Mouse (Mus musculus) CH12.LX (cell line): ENCODE results near the gene Cacna1b. TPM values are rescaled to one million over a fixed set of nuclear protein-coding genes. Genes with fewer than 3 reads are reported as not detected.

Experiments used
- DNase-seq: peaks from one replicate; pipeline ENCODE4 v3.0.0-alpha.2; 2013; ENCODE audit errors: extremely low read depth
- H3K27ac ChIP-seq: 2 replicates; pipeline ENCODE4 v1.5.1; 2012; ENCODE audit warnings: low read depth, mild to moderate bottlenecking, control low read depth, moderate library complexity; ENCODE audit not compliant: insufficient read depth
- H3K27me3 ChIP-seq: replicated peaks from 2 replicates; pipeline ENCODE3; 2012; ENCODE audit warnings: inconsistent platforms
- H3K36me3 ChIP-seq, 2 experiments: replicated peaks in 1 of 2; 2 replicates each; pipeline versions ENCODE3 to v1.6.1; 2012; ENCODE audit warnings: inconsistent platforms in 1 of 2, low read length in 1 of 2, mild to moderate bottlenecking in 1 of 2, mixed read lengths in 1 of 2, moderate library complexity in 1 of 2; ENCODE audit not compliant: control insufficient read depth in 1 of 2, insufficient read depth in 1 of 2
- H3K4me1 ChIP-seq, 2 experiments: 2 replicates each; pipeline ENCODE4 v1.6.1; 2012; ENCODE audit warnings: inconsistent platforms in 1 of 2, moderate library complexity in 1 of 2; ENCODE audit not compliant: insufficient read depth in 2 of 2, control insufficient read depth in 1 of 2
- H3K4me2 ChIP-seq: 2 replicates; pipeline ENCODE4 v1.6.1; 2012; ENCODE audit warnings: low read depth, mild to moderate bottlenecking, control low read depth; ENCODE audit not compliant: poor library complexity, insufficient read depth, severe bottlenecking
- H3K4me3 ChIP-seq, 3 experiments: fragments of 150-350 bp in 1 of 3; sonication (generic) in 1 of 3; replicated peaks in 1 of 3; 2 replicates each; pipeline versions ENCODE3 to v1.5.1; 2011 to 2012; ENCODE audit warnings: low read depth in 2 of 3, low read length in 2 of 3, mild to moderate bottlenecking in 2 of 3, moderate library complexity in 2 of 3, control low read depth in 1 of 3, improper control_type of control experiment in 1 of 3, inconsistent platforms in 1 of 3, mixed read lengths in 1 of 3; ENCODE audit not compliant: poor library complexity in 1 of 3
- H3K79me2 ChIP-seq: replicated peaks from 2 replicates; pipeline ENCODE4 v1.6.1; 2012; ENCODE audit warnings: mild to moderate bottlenecking, moderate library complexity; ENCODE audit not compliant: control insufficient read depth, poor library complexity, insufficient read depth, severe bottlenecking; ENCODE audit errors: extremely low read depth
- H3K9ac ChIP-seq: 2 replicates; pipeline ENCODE4 v1.6.1; 2012; ENCODE audit warnings: low read depth, mild to moderate bottlenecking, control low read depth, moderate library complexity; ENCODE audit not compliant: insufficient read depth
- H3K9me3 ChIP-seq: replicated peaks from 2 replicates; pipeline ENCODE3; 2012; ENCODE audit warnings: low read length, inconsistent platforms, mixed read lengths
- BHLHE40 ChIP-seq: IDR thresholded peaks from 2 replicates; pipeline ENCODE4 v1.6.1; 2011; ENCODE audit warnings: mild to moderate bottlenecking, low read depth, low read length, improper control_type of control experiment
- CHD1 ChIP-seq: IDR thresholded peaks from 2 replicates; pipeline ENCODE4 v1.6.1; 2012; ENCODE audit warnings: low read depth, low read length, improper control_type of control experiment, inconsistent platforms
- CHD2 ChIP-seq: IDR thresholded peaks from 2 replicates; pipeline ENCODE4 v1.6.1; 2011; ENCODE audit warnings: low read length, improper control_type of control experiment
- ELF1 ChIP-seq: IDR thresholded peaks from 2 replicates; pipeline ENCODE4 v1.6.1; 2014; ENCODE audit warnings: low read depth, mild to moderate bottlenecking, inconsistent platforms, low read length, improper control_type of control experiment
- GABPA ChIP-seq: IDR thresholded peaks from 2 replicates; pipeline ENCODE4 v1.6.1; 2012; ENCODE audit warnings: low read depth, low read length, improper control_type of control experiment, inconsistent platforms; ENCODE audit not compliant: insufficient replicate concordance
- MXI1 ChIP-seq: IDR thresholded peaks from 2 replicates; pipeline ENCODE4 v1.6.1; 2011; ENCODE audit warnings: mild to moderate bottlenecking, low read depth, low read length, improper control_type of control experiment
- PAX5 ChIP-seq: IDR thresholded peaks from 2 replicates; pipeline ENCODE4 v1.6.1; 2012; ENCODE audit warnings: low read length, inconsistent platforms, mixed read lengths
- POLR2A ChIP-seq: IDR thresholded peaks from 2 replicates; pipeline ENCODE4 v1.6.1; 2011; ENCODE audit warnings: low read depth, mild to moderate bottlenecking, improper control_type of control experiment, low read length
- RAD21 ChIP-seq: IDR thresholded peaks from 2 replicates; pipeline ENCODE4 v1.6.1; 2011; ENCODE audit warnings: low read depth, mild to moderate bottlenecking, low read length, improper control_type of control experiment, moderate library complexity
- RCOR1 ChIP-seq: conservative IDR thresholded peaks from 2 replicates; pipeline ENCODE4 v1.6.1; 2012; ENCODE audit warnings: low read depth, mild to moderate bottlenecking, inconsistent platforms, low read length, improper control_type of control experiment
- SIN3A ChIP-seq: IDR thresholded peaks from 2 replicates; pipeline ENCODE4 v1.6.1; 2012; ENCODE audit warnings: low read length, improper control_type of control experiment, inconsistent platforms
- SMC3 ChIP-seq: IDR thresholded peaks from 2 replicates; pipeline ENCODE4 v1.6.1; 2011; ENCODE audit warnings: low read depth, low read length, improper control_type of control experiment
- UBTF ChIP-seq: IDR thresholded peaks from 2 replicates; pipeline ENCODE4 v1.6.1; 2012; ENCODE audit warnings: low read depth, mild to moderate bottlenecking, inconsistent platforms, low read length, improper control_type of control experiment, moderate library complexity
- USF2 ChIP-seq: conservative IDR thresholded peaks from 2 replicates; pipeline ENCODE4 v1.6.1; 2011; ENCODE audit warnings: low read depth, low read length, improper control_type of control experiment
- ZKSCAN1 ChIP-seq: IDR thresholded peaks from 2 replicates; pipeline ENCODE4 v1.6.1; 2012; ENCODE audit warnings: low read depth, inconsistent platforms, low read length, improper control_type of control experiment, borderline replicate concordance
- dilution Hi-C: fragments of 300-500 bp; cut with MboI; formaldehyde crosslinking; loops from 2 replicates; pipeline ENCODE4 v1.14.3; 2020; ENCODE audit warnings: low sequenced_read_pairs; ENCODE audit not compliant: extremely low pct_unique_long_range_greater_than_20kb, extremely low pct_ligation_motif_present
- in situ Hi-C: fragments of 300-500 bp; cut with MboI; formaldehyde crosslinking; loops from 3 replicates; pipeline ENCODE4 v1.14.3; 2019; ENCODE audit warnings: low sequenced_read_pairs, low pct_ligation_motif_present, low pct_unique_long_range_greater_than_20kb, mixed read lengths
- polyA plus RNA-seq: library from polyadenylated mRNA; unstranded; fragments of >175 nt; gene quantifications from 2 replicates; pipeline ENCODE4 v1.2.1, GENCODE M21; 2012; ENCODE audit warnings: low read depth; ENCODE audit not compliant: insufficient read length
- total RNA-seq, 2 experiments: library from RNA; depleted of rRNA; stranded (reverse); fragments of 300-350 nt in 1 of 2; fragments of >200 nt in 1 of 2; gene quantifications; 2 replicates each; pipeline ENCODE4 v1.2.3; 2012 to 2014

Cacna1b gene
- total and polyA plus RNA-seq, 3 experiments = 0.16 to 0.72 TPM; not detected in 1

- DNase-seq = peak; percentile 22
- Histone ChIP-seq H3K27me3 (no peaks in the 10 kb centered on the region), H3K27ac (no peak overlapping the region), H3K4me2 (0 out of 2 replicates have a peak overlapping the region, but pooled peaks have one; percentile 7), H3K4me1 (peaks cover 7 to 36% of the 10 kb centered on the region in 2 experiments), H3K9ac (no peak overlapping the region), H3K4me3 (no peak overlapping the region), H3K79me2 (no peaks in the 10 kb centered on the region), H3K36me3 (no peaks in the 10 kb centered on the region), H3K9me3 (no peaks in the 10 kb centered on the region)
- in situ Hi-C loops = no loop called here
- dilution Hi-C loops = no loop called here
- TF ChIP-seq CHD2 = no peak
- peak; percentile 68 for TF ChIP-seq BHLHE40
- peak; percentile 37; the same call in 1 of the 2 replicates for TF ChIP-seq USF2
Observed at GRCm38 (mm10) chr2:24608765-24609138, 154.2 kb downstream of the Cacna1b start.

DNA sequence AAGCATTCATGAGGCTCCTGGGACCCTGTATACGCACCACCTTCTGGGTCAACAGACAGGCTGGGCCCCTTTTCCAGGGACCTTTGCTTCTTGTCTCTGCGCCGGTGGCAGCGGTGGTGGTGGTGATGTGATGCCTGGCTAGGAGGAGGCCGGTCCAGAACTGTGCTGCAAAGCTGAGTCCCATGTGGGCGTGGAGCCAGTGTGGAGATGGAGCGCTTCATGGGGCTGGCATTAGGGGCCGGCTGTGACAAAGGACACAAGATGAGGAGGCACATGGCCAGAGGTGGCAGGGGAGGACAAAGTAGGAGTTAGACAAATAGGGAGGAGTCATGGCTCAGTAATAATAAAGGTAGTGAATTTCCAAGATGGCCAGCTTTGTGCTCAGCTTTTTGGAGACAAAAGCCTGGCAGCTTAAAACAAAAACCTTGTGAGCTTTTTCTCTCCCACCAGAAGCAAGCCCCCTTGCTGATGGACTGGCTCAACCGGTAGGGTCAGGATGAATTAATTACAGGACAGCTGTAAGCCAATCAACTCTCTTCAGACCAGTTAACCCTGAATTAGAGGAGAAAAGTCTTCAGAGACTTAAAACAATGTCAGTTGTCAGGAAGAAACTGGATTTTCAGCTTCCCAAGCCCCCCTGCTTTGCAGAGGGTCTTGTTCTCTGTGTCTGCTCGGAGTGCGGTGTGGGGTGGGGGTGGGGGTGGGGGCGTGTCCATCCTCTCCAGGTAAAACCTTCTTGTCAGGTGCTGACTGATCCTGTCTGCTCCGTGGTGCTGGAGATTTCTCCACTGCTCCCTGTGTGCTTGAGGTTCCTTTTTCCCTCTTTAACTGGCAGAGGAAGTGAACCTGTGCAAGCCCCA lies 154.8 kb downstream of the Cacna1b start:
- in situ Hi-C loops = no loop called here
- no peaks in the 10 kb centered on the region for H3K79me2 ChIP-seq
- TF ChIP-seq POLR2A (no peak), ELF1 (no peak), RCOR1 (no peak), ZKSCAN1 (no peak), PAX5 (no peak), USF2 (no peak), MXI1 (no peak)
- TF ChIP-seq, all 38 proteins: peak for 0
- Histone ChIP-seq H3K4me1 (peaks cover 7 to 38% of the 10 kb centered on the region in 2 experiments), H3K9me3 (no peaks in the 10 kb centered on the region), H3K4me2 (0 out of 2 replicates have a peak overlapping the region, but pooled peaks have one; percentile 7), H3K27me3 (no peaks in the 10 kb centered on the region), H3K36me3 (no peaks in the 10 kb centered on the region), H3K9ac (no peak overlapping the region), H3K4me3 (no peak overlapping the region), H3K27ac (no peak overlapping the region)
- no peak for DNase-seq
- dilution Hi-C loops = no loop called here

DNA sequence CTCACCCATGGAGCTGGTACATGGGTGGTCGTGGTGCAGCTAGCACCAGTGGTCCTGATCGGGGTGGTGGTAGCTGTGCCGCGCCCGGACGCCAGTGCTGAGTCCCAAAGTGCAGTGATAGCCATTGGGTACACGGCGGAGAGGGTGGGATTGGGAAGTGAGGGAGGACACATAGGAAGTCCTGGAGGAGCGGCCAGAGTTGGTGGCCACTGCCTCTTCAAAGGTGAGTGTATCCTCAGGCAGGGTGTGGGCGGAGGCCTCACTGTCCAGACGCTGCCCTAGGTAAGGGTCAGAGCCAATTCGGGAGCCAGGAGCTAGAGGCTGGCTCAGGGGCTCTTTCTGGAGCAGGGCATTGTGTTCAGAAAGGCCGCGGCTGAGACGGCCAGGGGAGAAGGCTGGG lies 156.4 kb downstream of the Cacna1b start:
- no peaks in the 10 kb centered on the region for H3K27me3 ChIP-seq
- no peak overlapping the region for H3K4me2 ChIP-seq
- no peaks in the 10 kb centered on the region for H3K9me3 ChIP-seq
- dilution Hi-C loops = no loop called here
- H3K79me2 ChIP-seq = no peaks in the 10 kb centered on the region
- no peak overlapping the region for H3K4me3 ChIP-seq
- peaks cover 7 to 38% of the 10 kb centered on the region in 2 experiments for H3K4me1 ChIP-seq
- H3K36me3 ChIP-seq = no peaks in the 10 kb centered on the region
- TF ChIP-seq CHD2 = no peak
- no peak for TF ChIP-seq GABPA
- TF ChIP-seq SMC3 = no peak
- TF ChIP-seq USF2 = no peak
- no peak for TF ChIP-seq BHLHE40
- TF ChIP-seq ZKSCAN1 = no peak
- no peak for TF ChIP-seq PAX5
- no peak for TF ChIP-seq UBTF
- TF ChIP-seq RAD21 = no peak
- TF ChIP-seq SIN3A = no peak
- no peak for TF ChIP-seq CHD1
- TF ChIP-seq, all 38 proteins: peak for 0
- no peak for DNase-seq
- no peak overlapping the region for H3K27ac ChIP-seq
- in situ Hi-C loops = no loop called here
- no peak overlapping the region for H3K9ac ChIP-seq
